Mouse (Mus musculus) cortical plate, adult 2 months (tissue): Measurements from ENCODE around the gene Csf3r. TPM values are rescaled to one million over a fixed set of nuclear protein-coding genes. Genes with fewer than 3 reads are reported as not detected.
A peak's percentile ranks its signal among the peaks of the same experiment; 100 is the strongest.

ENCODE experiments used
- H3K27ac ChIP-seq: fragments of 200-500 bp; 2 replicates; pipeline ENCODE4 v1.5.1; 2012; ENCODE audit warnings: low read length, control low read depth, inconsistent platforms; ENCODE audit not compliant: insufficient read depth
- H3K4me1 ChIP-seq: fragments of 200-500 bp; 2 replicates; pipeline ENCODE4 v1.6.1; 2011; ENCODE audit warnings: low read length; ENCODE audit not compliant: control insufficient read depth, insufficient read depth
- H3K4me3 ChIP-seq: fragments of 200-500 bp; 2 replicates; pipeline ENCODE4 v1.5.1; 2011; ENCODE audit warnings: mild to moderate bottlenecking, low read length, control low read depth; ENCODE audit not compliant: insufficient read depth
- CTCF ChIP-seq: fragments of 200-500 bp; IDR thresholded peaks from 2 replicates; pipeline ENCODE4 v1.5.1; 2011; ENCODE audit warnings: mild to moderate bottlenecking, control low read depth, low read length; ENCODE audit not compliant: insufficient read depth; ENCODE audit errors: extremely low read depth
- POLR2A ChIP-seq: fragments of 200-500 bp; IDR thresholded peaks from 2 replicates; pipeline ENCODE4 v1.6.1; 2011; ENCODE audit warnings: mild to moderate bottlenecking, low read length, control low read depth; ENCODE audit not compliant: insufficient read depth; ENCODE audit errors: extremely low read depth
- polyA plus RNA-seq: library from polyadenylated mRNA; depleted of rRNA; stranded (reverse); fragments of >200 nt; gene quantifications from 2 replicates; pipeline ENCODE4 v1.2.3, GENCODE M21; 2012; rRNA removed

The Csf3r gene
- polyA plus RNA-seq, 1 experiment: 6.8 TPM

GRCm38 (mm10) chr4:126068842-126069241 lies 44.5 kb downstream of the Csf3r start:
- no peak overlapping the region for H3K4me3 ChIP-seq
- no peaks in the 10 kb centered on the region; the same call in 1 of the 2 replicates for H3K4me1 ChIP-seq
- no peak overlapping the region for H3K27ac ChIP-seq
- TF ChIP-seq POLR2A (no peak), CTCF (no peak)

- Histone ChIP-seq H3K4me3 (no peak overlapping the region), H3K4me1 (no peaks in the 10 kb centered on the region), H3K27ac (no peak overlapping the region)
- TF ChIP-seq CTCF: no peak
- no peak for TF ChIP-seq POLR2A
Measured at GRCm38 (mm10) chr4:126077833-126078232, 53.5 kb downstream of the Csf3r start.

GRCm38 (mm10) chr4:126079266-126079665 lies 54.9 kb downstream of the Csf3r start:
- no peak overlapping the region for H3K4me3 ChIP-seq
- no peak for TF ChIP-seq POLR2A
- no peak for TF ChIP-seq CTCF

GRCm38 (mm10) chr4:126081601-126082000 lies 57.3 kb downstream of the Csf3r start:
- Histone ChIP-seq H3K4me1 (no peaks in the 10 kb centered on the region; the same call in 1 of the 2 replicates), H3K27ac (no peak overlapping the region), H3K4me3 (no peak overlapping the region)
- TF ChIP-seq CTCF (no peak), POLR2A (no peak)

More at GRCm38 (mm10) chr4:126079266-126079665, 54.9 kb downstream of the Csf3r start:
- H3K4me1 ChIP-seq: no peaks in the 10 kb centered on the region
- no peak overlapping the region for H3K27ac ChIP-seq

- Histone ChIP-seq H3K27ac (no peak overlapping the region), H3K4me3 (no peak overlapping the region), H3K4me1 (no peaks in the 10 kb centered on the region; the same call in 1 of the 2 replicates)
- TF ChIP-seq CTCF (no peak), POLR2A (no peak)
Measured at GRCm38 (mm10) chr4:126083021-126083420, 58.7 kb downstream of the Csf3r start.

GRCm38 (mm10) chr4:126084382-126084781 lies 60.0 kb downstream of the Csf3r start:
- TF ChIP-seq POLR2A (no peak), CTCF (no peak)
- Histone ChIP-seq H3K4me1 (no peaks in the 10 kb centered on the region; the same call in 1 of the 2 replicates), H3K27ac (no peak overlapping the region), H3K4me3 (no peak overlapping the region)

- H3K4me3 ChIP-seq: no peak overlapping the region
- H3K27ac ChIP-seq: no peak overlapping the region
- TF ChIP-seq CTCF: peak; percentile 88
- TF ChIP-seq POLR2A: no peak
- no peaks in the 10 kb centered on the region; the same call in 1 of the 2 replicates for H3K4me1 ChIP-seq
Measured at GRCm38 (mm10) chr4:126085996-126086576, 61.7 kb downstream of the Csf3r start.

GRCm38 (mm10) chr4:126090101-126090847 lies 65.9 kb downstream of the Csf3r start:
- TF ChIP-seq CTCF: no peak
- TF ChIP-seq POLR2A: no peak
- H3K4me1 ChIP-seq: no peaks in the 10 kb centered on the region; the same call in 1 of the 2 replicates
- H3K27ac ChIP-seq: no peak overlapping the region
- no peak overlapping the region for H3K4me3 ChIP-seq

- Histone ChIP-seq H3K4me3 (no peak overlapping the region), H3K27ac (no peak overlapping the region), H3K4me1 (no peaks in the 10 kb centered on the region; the same call in 1 of the 2 replicates)
- no peak for TF ChIP-seq POLR2A
- no peak for TF ChIP-seq CTCF
Measured at GRCm38 (mm10) chr4:126090848-126091124, 66.4 kb downstream of the Csf3r start.

- Histone ChIP-seq H3K4me3 (no peak overlapping the region), H3K27ac (no peak overlapping the region), H3K4me1 (no peaks in the 10 kb centered on the region; the same call in 1 of the 2 replicates)
- TF ChIP-seq POLR2A (no peak), CTCF (no peak)
Measured at GRCm38 (mm10) chr4:126091873-126092272, 67.5 kb downstream of the Csf3r start.

Other genes starting within 250 kb of the Csf3r start
- gene Mrps15, start 22.4 kb downstream of the Csf3r start, polyA plus RNA-seq: 65.7 and 73.3 TPM in 2 replicates
- gene Oscp1, start 34.0 kb downstream of the Csf3r start, polyA plus RNA-seq: 20.3 and 21.4 TPM in 2 replicates
- gene Lsm10, start 72.1 kb downstream of the Csf3r start, polyA plus RNA-seq: 25.5 TPM in 2 replicates
- gene Stk40, start 79.4 kb downstream of the Csf3r start, polyA plus RNA-seq: 15.9 and 17.5 TPM in 2 replicates
- gene Eva1b, start 123.2 kb downstream of the Csf3r start, polyA plus RNA-seq: 7.6 and 7.9 TPM in 2 replicates
- gene Sh3d21, start 138.9 kb downstream of the Csf3r start, polyA plus RNA-seq: 1.0 and 1.1 TPM in 2 replicates
- 86.1 and 98.1 TPM in 2 replicates for gene Thrap3, start 178.2 kb downstream of the Csf3r start, polyA plus RNA-seq
- gene Map7d1, start 231.8 kb downstream of the Csf3r start, polyA plus RNA-seq: 206 and 215 TPM in 2 replicates
- 111 and 117 TPM in 2 replicates for gene Trappc3, start 237.8 kb downstream of the Csf3r start, polyA plus RNA-seq